Mouse (Mus musculus): ENCODE data around the gene Kansl3.

Kansl3 gene

GRCm38 (mm10) chr1:36368969-36369645 is at the start of gene Kansl3:
Kansl3 (minus strand) TSS chr1:36369181.
- DNase-seq (ENCODE audit: low spot score): peak; percentile 87

DNA sequence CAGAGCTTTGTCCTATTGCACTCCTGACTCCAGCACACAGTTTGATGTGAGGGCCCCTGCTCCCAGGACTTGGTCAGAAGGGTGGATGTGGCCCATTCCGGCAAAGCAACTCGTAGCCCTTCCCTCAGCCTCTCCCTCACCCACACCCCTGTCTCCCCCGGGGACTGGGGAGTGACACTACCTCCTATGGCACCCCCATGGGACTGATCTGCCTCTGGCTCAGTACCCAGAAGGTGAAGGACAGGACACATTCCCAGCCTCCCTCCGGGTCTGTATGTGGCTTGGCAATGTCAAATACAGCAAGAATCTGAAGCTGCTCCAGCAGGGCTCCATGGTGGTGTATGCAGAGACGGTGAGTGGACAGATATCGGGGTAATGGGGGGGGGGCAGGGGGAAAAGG is 35.5 kb upstream of the Kansl3 start:
- no peak for DNase-seq (ENCODE audit: low spot score)

GRCm38 (mm10) chr1:36401509-36401908 is 32.5 kb upstream of the Kansl3 start:
- no peak for DNase-seq (ENCODE audit: low spot score)

- no peak for DNase-seq (ENCODE audit: low spot score)
These were observed 28.1 kb upstream of the Kansl3 start for GRCm38 (mm10) chr1:36397041-36397440.

- DNase-seq (ENCODE audit: low spot score): no peak
These were observed 10.6 kb upstream of the Kansl3 start for GRCm38 (mm10) chr1:36379582-36379981.

DNA sequence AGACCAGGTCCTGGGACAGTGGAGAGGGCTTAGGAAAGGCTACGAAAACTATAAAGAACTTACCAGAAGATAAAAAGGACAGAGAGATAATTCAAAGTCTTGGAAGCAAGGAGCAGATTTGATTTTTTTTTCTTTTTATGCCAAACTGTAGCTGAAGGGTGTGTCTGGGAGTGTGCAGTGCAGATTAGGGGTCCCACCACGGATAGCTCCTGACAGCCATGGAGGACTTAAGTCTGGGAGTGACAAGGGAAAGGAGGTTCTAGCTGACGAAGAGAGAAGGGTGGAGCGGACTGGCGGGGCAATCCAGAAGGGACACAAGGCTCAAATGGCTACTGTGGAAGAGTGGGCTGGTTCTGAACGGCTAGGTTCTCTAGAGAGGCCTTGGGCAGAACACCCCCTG is 9.9 kb upstream of the Kansl3 start:
- no peak for DNase-seq (ENCODE audit: low spot score)

GRCm38 (mm10) chr1:36371934-36372845 is 3.2 kb upstream of the Kansl3 start, which contains the start of gene Fer1l5:
Fer1l5 (plus strand) TSS chr1:36372291.
- DNase-seq (ENCODE audit: low spot score): no peak

GRCm38 (mm10) chr1:36370918-36371317 is 1.9 kb upstream of the Kansl3 start:
- no peak for DNase-seq (ENCODE audit: low spot score)

DNA sequence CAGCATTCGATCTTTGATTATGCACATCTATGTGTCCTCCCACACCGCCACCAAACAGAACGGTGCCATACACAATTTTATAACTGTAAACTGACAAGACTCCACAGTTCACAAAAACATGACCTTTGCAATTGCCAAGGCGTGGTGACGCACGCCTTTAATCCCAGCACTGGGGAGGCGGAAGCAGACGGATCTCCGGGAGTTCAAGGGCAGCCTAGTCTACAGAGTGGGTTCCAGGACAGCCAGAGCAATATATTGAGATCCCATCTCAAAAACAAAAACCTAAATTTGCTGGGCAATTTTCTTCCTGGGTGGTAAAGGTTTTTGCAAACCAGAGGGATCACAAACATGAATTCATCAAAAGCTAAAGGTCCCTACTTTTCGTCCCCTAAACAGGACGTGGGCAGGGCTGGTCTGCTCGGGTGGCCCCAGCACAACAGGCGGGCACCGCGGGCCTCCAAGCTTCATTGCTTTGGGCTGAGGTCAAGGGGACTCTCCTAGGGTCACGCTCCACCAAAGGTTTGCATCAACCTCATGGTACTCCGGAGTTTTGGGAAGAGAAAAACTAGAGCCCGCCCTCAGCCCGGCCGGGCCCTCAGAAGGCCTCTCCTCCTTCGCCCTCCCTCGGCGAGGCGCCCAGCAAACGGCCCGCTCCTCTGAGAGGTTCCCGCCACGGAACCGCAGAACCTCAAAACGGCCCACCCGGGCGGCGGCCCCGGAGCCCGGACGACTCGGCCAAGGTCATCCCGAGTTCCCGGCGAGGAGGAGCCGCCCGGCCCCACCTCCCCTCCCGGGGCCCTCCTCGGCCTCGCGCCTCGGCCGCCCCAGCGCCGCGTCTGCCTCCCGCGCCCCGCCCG is 641 bp downstream of the Kansl3 start:
- DNase-seq (ENCODE audit: low spot score): peak; percentile 48

DNA sequence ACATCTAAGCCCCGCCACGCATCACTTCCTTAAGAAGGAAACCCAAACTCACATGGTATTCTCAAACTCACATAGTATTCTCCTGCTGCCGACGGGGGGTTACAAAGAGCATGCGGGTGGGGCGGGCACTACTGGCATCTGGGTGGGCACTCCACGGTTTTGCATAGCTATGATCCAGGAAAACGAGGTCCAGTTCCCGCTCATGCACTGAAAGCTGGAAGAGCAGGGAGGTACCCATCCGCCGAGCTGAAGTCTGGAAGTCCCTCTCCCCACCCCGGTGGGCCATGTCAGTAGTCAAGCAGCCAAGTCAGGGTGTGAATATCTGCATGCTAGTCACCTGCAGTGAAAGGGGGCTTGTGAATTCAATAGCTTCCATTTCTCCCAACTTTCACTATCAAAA is 1.3 kb downstream of the Kansl3 start:
- DNase-seq (ENCODE audit: low spot score): no peak

- DNase-seq (ENCODE audit: low spot score): no peak
These were observed 11.9 kb downstream of the Kansl3 start for GRCm38 (mm10) chr1:36356955-36357695.

DNA sequence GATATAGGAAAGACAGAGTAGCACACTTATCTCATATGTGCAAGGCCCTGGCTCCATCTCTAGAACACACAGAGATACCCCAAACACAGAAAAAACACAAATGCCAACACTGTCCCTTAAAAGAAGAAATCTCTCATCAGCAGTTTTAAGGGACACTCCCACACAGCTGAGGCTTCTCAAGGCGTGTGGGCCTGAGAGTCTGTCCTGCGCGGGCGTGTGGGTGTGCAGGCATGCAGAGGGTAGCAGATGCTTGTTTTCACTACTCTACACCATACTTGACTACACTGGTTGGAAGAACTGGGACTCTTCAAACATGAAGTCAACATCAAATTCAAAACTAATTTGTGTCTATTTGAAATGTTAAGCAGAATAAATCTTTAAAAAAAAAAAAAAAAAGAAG is 16.6 kb downstream of the Kansl3 start:
- DNase-seq (ENCODE audit: low spot score): no peak

DNA sequence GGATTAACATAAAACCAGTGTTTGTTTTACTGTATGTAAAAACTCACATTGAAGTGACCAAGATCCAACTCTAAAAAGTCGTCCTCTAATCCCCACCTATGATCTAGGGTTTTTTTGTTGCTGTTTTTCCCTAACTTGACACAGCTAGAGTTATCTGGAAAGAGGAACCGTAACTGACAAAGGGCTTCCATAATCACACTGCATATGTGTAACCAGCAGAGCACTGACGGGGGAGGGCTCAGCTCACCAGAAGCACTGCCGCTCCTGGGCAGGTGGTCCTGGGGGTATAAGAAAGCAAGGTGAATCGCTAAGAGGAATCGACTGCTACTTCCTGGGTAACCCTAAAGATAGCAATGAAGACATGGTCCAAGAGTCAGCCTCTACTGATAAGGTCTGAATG is 26.4 kb downstream of the Kansl3 start:
- no peak for DNase-seq (ENCODE audit: low spot score)

- no peak for DNase-seq (ENCODE audit: low spot score)
These were observed 35.8 kb downstream of the Kansl3 start for GRCm38 (mm10) chr1:36332955-36333887.

- DNase-seq (ENCODE audit: low spot score): no peak
These were observed 37.2 kb downstream of the Kansl3 start for GRCm38 (mm10) chr1:36331743-36332142.

- no peak for DNase-seq (ENCODE audit: low spot score)
These were observed 42.2 kb downstream of the Kansl3 start for GRCm38 (mm10) chr1:36326815-36327214.

DNA sequence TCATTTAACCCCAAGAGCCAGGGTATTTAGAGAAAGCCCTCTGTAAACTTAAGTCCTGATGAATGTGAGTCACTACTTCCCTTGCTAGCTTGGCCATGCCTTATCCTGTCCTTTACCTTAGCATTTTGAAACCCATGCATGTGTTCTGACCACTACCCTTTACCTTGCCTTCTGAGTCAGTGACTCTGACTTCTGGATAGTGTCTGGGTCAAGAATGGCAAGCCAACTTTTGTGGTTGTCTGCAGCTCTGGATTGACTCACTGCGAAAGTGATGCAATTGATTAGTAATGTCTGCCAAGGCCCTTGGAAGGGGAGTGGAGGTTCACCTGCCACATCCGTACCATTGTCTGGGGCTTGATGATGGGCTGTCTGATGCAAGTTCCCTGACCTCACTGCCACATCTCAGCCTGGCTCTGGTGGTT is 43.1 kb downstream of the Kansl3 start:
- DNase-seq (ENCODE audit: low spot score): no peak

DNA sequence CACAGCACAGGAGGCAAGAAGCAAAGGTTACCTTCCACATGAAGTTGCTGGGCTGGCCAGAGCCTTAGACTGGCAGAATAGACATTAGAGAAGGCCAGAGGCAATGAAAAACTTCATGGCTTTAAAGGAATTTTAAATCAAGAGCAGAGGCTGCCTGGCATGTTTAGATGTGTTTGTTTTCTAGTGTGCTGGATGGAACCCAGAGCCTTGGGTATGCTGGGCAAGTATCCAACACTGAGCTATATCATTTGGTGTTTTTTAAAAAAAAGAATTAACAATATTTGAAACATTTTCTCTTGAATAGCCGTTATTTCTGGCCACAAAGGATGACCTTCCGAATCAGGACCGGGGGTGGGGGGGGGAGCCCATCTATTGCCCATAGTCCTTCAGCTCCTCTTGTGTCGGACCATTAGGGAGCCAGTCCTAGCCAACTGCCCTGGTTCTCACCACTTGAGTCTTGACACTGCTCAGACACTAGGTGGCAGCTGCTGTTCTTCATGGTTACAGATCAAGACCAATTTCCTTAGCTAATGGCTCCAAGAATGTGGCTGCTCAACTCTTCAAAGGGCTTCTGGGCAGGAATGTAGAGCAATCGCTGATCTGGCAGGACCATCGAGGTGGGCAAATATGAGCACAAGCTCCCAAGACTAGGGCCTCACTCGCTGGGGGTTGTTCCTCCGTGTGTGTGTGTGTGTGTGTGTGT is 45.1 kb downstream of the Kansl3 start:
- no peak for DNase-seq (ENCODE audit: low spot score)

DNA sequence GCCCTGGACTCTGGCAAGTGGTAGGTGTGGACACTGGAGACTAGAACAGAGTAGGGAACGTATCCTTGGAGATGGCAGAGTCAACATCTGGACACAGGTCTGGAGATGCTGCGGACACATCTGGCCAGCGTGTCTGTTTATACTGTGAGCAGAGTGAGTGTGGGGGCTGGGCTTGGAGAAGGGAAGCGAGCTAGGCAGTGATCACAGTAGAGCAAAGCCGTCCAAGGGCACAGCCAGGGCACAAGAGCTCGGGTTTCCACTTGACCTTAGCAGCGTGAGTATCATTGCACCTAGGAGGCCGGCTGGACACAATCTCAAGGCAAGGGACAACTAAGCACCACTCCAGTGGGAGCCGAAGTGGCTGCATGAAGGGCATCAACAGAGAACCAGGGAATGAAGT is 45.9 kb downstream of the Kansl3 start:
- no peak for DNase-seq (ENCODE audit: low spot score)

Data from T-cell, adult 2 months (primary cell).